Mouse (Mus musculus) forebrain, embryonic 11.5 days (tissue): ENCODE data around the gene St3gal4. TPM values are rescaled to one million over a fixed set of nuclear protein-coding genes. Genes with fewer than 3 reads are reported as not detected.
"Not testable (repeated sequence)": the region's sequence is repeated elsewhere in the genome, so short reads cannot be mapped to it uniquely, and the experiment has no call there.

ENCODE experiments used
- ATAC-seq: fragments of 200-750 bp; cut with Nextera tagmentation; replicated peaks from 2 replicates; pipeline ENCODE4 v1.8.0; 2017; ENCODE audit warnings: moderate TSS enrichment; ENCODE audit not compliant: low FRiP score
- DNase-seq: peaks from one replicate; pipeline ENCODE4 v3.0.0-alpha.2; 2017; ENCODE audit warnings: low spot score
- H3K27ac ChIP-seq: fragments of 300-500 bp; sonication (generic); 2 replicates; pipeline ENCODE4 v1.5.1; 2014; ENCODE audit warnings: low read depth, low read length
- H3K27me3 ChIP-seq: fragments of 300-500 bp; sonication (generic); 2 replicates; pipeline ENCODE4 v1.6.1; 2014; ENCODE audit warnings: mild to moderate bottlenecking, low read length, mixed read lengths; ENCODE audit not compliant: control insufficient read depth, insufficient read depth
- H3K36me3 ChIP-seq: fragments of 300-500 bp; sonication (generic); 2 replicates; pipeline ENCODE4 v1.6.1; 2014; ENCODE audit warnings: mild to moderate bottlenecking, low read length, moderate library complexity, mixed read lengths; ENCODE audit not compliant: control insufficient read depth, insufficient read depth
- H3K4me1 ChIP-seq: fragments of 300-500 bp; sonication (generic); replicated peaks from 2 replicates; pipeline ENCODE4 v1.6.1; 2014; ENCODE audit warnings: low read length, mixed read lengths; ENCODE audit not compliant: control insufficient read depth, insufficient read depth
- H3K4me2 ChIP-seq: fragments of 300-500 bp; sonication (generic); 2 replicates; pipeline ENCODE4 v1.6.1; 2014; ENCODE audit warnings: low read depth, mild to moderate bottlenecking, low read length, moderate library complexity, mixed read lengths; ENCODE audit not compliant: severe bottlenecking
- H3K4me3 ChIP-seq: fragments of 300-500 bp; sonication (generic); 2 replicates; pipeline ENCODE4 v1.5.1; 2014; ENCODE audit warnings: low read depth, low read length
- H3K9ac ChIP-seq: fragments of 300-500 bp; sonication (generic); 2 replicates; pipeline ENCODE4 v1.6.1; 2014; ENCODE audit warnings: low read length
- H3K9me3 ChIP-seq: fragments of 300-500 bp; sonication (generic); 2 replicates; pipeline ENCODE4 v1.6.1; 2016; ENCODE audit warnings: low read length, mixed read lengths; ENCODE audit not compliant: control insufficient read depth
- WGBS: fragments of 180-500 bp; shearing (Covaris S2); extraction: QIAGEN DNeasy Blood & Tissue Kit; methylation state at CpG from one replicate; pipeline ENCODE4 v1.1.7; 2014; 5-methylcytosine and 5-hydroxymethylcytosine counted together
- polyA plus RNA-seq: library from polyadenylated mRNA; unstranded; fragments of >200 nt; fragmentation: Nextera tagmentation; extraction: Ambion mirVana; gene quantifications from 2 replicates; pipeline ENCODE4 v1.2.1, GENCODE M21; 2014

The St3gal4 gene
- polyA plus RNA-seq, 1 experiment from 2014 or later = 14.4 TPM

DNA sequence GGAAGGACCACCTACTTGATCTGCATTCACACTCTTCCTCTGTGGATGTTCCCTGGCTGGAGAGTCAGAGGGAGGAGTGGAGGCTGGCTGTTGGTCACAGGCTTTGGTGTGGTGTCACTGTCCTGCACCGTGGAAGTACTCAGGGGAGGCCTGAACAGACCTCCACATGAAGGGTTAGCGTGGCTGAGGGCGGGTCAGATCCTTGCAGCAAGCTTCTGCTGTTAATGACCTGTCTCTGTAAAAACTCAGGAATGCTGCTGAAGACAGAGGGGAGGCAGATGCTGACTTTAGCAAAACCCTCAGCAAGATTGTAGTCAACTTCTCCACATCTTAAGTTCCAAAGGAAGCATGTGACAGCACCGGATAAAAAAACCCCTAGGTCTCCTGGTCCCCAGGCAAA is 37.8 kb upstream of the St3gal4 start:
- Histone ChIP-seq H3K9me3 (no peaks in the 10 kb centered on the region), H3K4me3 (no peak overlapping the region), H3K27me3 (no peaks in the 10 kb centered on the region), H3K9ac (no peak overlapping the region), H3K36me3 (no peaks in the 10 kb centered on the region), H3K4me2 (no peak overlapping the region), H3K4me1 (no peaks in the 10 kb centered on the region), H3K27ac (no peak overlapping the region)
- WGBS = 94% methylated on average over 4 of the region's 4 CpGs
- ATAC-seq (no peak), DNase-seq (no peak)

DNA sequence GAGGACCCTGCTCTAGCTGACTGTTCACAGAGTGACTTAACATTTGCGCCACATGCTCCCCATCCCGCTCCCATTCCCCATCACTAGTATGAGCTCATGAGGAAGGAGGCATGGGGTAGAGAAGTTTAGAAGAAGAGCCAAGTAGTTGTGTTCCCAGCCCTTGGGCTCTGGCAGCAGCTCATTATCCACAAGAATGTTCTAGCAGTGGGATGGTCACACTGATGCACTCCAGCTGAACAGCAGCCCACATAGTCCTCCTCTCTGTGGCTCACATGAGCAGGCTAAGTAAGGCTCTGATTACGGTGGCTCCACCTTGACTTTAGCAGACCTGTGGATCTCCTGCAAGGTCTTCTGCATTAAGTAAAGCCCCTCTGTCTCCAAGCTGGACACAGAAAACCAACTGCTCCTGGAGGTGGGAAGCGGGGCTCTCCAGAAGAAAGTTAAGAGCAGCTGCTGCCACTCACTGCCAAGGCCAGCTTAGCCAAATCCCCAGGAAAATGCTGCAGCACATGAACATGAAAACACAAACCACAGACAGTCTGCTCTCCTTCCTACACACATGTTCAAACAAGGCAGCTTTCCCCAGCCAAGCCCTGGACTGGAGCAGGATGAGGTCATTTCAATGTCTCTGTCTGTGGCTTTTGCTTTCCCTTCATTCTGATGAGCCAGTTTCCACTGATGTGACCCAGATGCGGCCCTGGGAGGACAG is 37.1 kb upstream of the St3gal4 start:
- H3K4me2 ChIP-seq = no peak overlapping the region
- DNase-seq (no peak), ATAC-seq (no peak)
- H3K4me3 ChIP-seq = no peak overlapping the region
- no peak overlapping the region for H3K9ac ChIP-seq
- WGBS = 92% methylated on average over 5 of the region's 5 CpGs
- no peaks in the 10 kb centered on the region for H3K36me3 ChIP-seq
- H3K27me3 ChIP-seq = no peaks in the 10 kb centered on the region
- H3K4me1 ChIP-seq = no peaks in the 10 kb centered on the region
- H3K9me3 ChIP-seq = no peaks in the 10 kb centered on the region
- H3K27ac ChIP-seq = no peak overlapping the region

DNA sequence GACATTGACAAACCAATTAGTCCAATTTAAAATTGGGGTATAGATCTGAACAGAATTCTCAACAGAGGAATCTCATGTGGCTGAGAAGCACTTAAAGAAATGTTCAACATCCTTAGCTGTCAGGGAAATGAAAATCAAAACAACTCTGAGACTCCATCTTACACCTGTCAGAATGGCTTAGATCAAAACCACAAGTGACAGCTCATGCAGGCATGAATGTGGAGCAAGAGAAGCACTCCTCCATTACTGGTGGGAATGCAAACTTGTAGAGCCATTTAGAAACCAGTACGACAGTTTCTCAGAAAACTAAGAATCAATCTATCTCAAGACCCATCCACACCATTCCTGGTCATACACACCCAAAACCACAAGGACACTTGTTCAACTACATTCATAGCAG is 33.9 kb upstream of the St3gal4 start:
- Histone ChIP-seq H3K9me3 (no peaks in the 10 kb centered on the region), H3K36me3 (no peaks in the 10 kb centered on the region), H3K27me3 (no peaks in the 10 kb centered on the region), H3K27ac (no peak overlapping the region), H3K4me2 (no peak overlapping the region), H3K4me1 (no peaks in the 10 kb centered on the region), H3K4me3 (no peak overlapping the region), H3K9ac (no peak overlapping the region)
- 100% methylated on average over 1 of the region's 1 CpGs for WGBS
- DNase-seq = no peak
- ATAC-seq = no peak

DNA sequence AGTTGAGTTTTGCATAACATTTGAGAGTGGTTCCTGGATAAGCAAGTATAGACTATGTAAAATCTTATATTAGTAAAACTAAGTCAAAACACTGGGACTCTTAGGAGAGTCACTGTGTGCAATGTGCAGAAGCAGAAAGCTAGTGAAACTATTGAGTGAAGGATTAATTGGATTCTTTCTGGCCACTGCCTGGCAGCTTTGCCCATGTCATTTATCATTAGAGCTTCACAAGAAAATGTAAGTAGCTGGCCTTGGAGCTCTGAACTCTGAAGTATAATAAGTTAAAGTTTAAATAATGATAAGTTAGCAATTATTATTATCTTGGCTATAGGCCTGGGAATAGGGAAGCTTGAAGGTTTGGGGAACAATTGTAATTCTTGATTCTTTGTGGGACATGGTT is 29.8 kb upstream of the St3gal4 start:
- not testable (repeated sequence) for H3K36me3 ChIP-seq, H3K27ac ChIP-seq, H3K9ac ChIP-seq, H3K9me3 ChIP-seq, H3K4me2 ChIP-seq, ATAC-seq, H3K4me3 ChIP-seq, H3K27me3 ChIP-seq, DNase-seq, H3K4me1 ChIP-seq

DNA sequence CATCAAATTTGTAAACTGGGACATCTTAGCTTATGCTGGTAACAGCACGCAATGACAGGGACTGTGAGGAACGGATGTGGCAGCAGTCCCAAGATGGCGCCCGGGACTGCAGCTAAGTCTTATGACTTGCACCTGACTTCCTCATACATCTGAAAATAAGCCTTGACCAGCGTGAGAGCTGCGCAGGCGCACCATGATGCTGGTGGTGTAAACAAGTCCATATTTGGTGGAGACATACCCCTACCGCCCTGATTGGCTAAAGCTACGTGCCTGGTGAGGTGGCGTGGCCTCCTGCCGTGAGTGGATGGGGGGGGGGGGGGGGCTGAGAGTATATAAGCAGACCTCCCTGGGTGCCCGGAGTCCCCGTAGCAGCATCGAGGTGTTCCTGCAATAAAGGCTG is 28.2 kb upstream of the St3gal4 start:
- H3K27ac ChIP-seq, H3K4me3 ChIP-seq, ATAC-seq, H3K9ac ChIP-seq, DNase-seq, H3K36me3 ChIP-seq, H3K4me2 ChIP-seq, H3K9me3 ChIP-seq, H3K27me3 ChIP-seq, H3K4me1 ChIP-seq: not testable (repeated sequence)
- WGBS = 92% methylated on average over 14 of the region's 14 CpGs

DNA sequence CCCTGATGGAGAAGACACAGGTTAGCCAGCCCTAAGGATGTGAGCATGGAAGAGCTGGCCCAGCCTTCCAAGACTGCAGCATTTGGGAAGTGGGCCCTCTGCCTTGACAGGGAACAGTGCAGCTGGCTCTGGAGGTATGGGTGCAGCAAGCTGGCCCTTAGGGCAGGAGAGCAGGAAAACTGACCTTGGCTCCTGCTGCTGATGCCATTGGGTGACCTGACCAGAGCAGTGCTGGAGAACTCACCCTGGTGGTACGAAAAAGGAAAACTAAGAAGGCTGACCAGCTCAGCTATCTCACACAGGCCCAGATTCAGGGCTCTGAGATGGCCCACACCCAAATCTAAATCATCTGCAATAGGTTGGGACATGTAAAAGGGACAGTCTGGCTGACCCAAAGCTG is 26.8 kb upstream of the St3gal4 start:
- Histone ChIP-seq H3K4me2 (no peak overlapping the region), H3K36me3 (no peaks in the 10 kb centered on the region), H3K9me3 (no peaks in the 10 kb centered on the region), H3K9ac (no peak overlapping the region), H3K4me1 (no peaks in the 10 kb centered on the region), H3K27ac (no peak overlapping the region), H3K4me3 (no peak overlapping the region), H3K27me3 (no peaks in the 10 kb centered on the region)
- no peak for ATAC-seq
- WGBS = 88% methylated on average over 1 of the region's 1 CpGs
- no peak for DNase-seq

DNA sequence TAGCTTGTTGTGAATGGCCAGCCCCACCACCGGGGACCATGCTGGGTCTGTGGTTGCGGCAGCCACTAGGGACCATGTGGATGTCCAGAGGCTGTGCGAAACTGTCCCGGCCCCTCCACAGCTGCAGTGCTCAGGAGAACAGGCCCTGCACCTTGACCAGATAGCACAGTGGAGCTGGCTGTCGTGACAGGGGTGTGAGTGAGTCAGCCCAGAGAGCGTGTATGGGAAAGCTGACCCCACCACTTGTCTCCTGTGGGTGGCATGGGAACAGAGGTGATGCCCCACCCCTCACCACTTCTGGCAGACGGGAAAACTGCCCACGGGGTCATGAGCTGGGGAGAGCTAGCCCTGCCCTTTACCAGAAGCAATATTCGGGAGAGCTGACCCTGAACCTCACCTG is 26.1 kb upstream of the St3gal4 start:
- Histone ChIP-seq H3K4me2 (no peak overlapping the region), H3K36me3 (no peaks in the 10 kb centered on the region), H3K9ac (no peak overlapping the region), H3K27ac (no peak overlapping the region), H3K4me3 (no peak overlapping the region), H3K4me1 (no peaks in the 10 kb centered on the region), H3K9me3 (no peaks in the 10 kb centered on the region), H3K27me3 (no peaks in the 10 kb centered on the region)
- WGBS = 90% methylated on average over 9 of the region's 9 CpGs
- DNase-seq = no peak
- ATAC-seq = no peak

DNA sequence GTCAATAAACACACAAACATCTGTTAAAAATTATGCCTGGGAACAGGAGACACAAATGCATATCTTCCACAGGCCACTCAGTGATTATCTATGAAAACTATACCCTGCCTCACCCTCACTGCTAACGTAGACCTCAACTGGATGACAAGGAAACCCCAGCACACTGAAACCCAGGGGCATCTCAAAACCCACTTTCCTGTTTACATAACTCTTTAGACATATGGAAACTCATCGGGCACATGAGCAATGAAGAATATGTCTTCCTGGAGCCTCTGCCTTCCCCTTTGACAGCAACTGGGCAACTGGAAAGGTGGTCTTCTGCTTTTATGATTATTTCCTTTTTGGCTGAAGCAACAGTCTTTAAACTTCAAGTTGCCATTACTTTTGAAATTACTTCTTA is 23.2 kb upstream of the St3gal4 start:
- Histone ChIP-seq H3K9ac (no peak overlapping the region), H3K27ac (no peak overlapping the region), H3K36me3 (no peaks in the 10 kb centered on the region), H3K4me2 (no peak overlapping the region), H3K9me3 (no peaks in the 10 kb centered on the region), H3K27me3 (no peaks in the 10 kb centered on the region), H3K4me1 (0 out of 2 replicates have a peak, but pooled peaks cover 2% of the 10 kb centered on the region), H3K4me3 (no peak overlapping the region)
- ATAC-seq (no peak), DNase-seq (no peak)
- WGBS = 79% methylated on average over 2 of the region's 2 CpGs

DNA sequence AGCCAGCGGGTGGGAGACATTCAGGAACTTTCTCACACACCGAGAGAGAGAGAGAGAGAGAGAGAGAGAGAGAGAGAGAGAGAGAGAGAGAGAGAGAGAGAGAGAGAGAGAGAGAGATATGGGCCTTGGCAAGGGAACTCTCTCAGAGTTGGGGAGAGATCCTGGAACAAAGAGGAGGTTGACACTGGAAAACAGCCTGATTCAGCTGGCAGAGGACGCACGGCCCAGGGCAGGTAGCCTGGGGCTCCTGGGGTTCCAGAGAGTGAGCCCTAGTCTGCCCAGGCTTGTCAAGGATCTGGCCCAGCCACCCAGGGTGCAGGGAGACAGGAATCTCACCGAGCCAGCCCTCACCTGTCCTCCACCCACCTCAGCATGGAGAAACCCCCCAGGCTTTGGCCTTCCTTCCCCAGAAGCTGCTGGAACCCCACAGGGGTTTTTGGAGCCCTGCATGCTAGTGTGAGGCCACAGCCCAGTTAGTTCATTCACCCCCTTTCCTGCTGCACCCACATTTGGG is 20.2 kb upstream of the St3gal4 start:
- Histone ChIP-seq H3K36me3 (no peaks in the 10 kb centered on the region), H3K9me3 (no peaks in the 10 kb centered on the region), H3K4me2 (no peak overlapping the region), H3K4me1 (0 out of 2 replicates have a peak, but pooled peaks cover 2% of the 10 kb centered on the region), H3K4me3 (no peak overlapping the region), H3K9ac (no peak overlapping the region), H3K27me3 (no peaks in the 10 kb centered on the region), H3K27ac (no peak overlapping the region)
- ATAC-seq (no peak), DNase-seq (no peak)
- 85% methylated on average over 5 of the region's 5 CpGs for WGBS
